Mouse (Mus musculus): ENCODE data around the gene Gosr2. TPM values are rescaled to one million over a fixed set of nuclear protein-coding genes. Genes with fewer than 3 reads are reported as not detected.

The Gosr2 gene
- polyA plus RNA-seq, 1 experiment from 2014 or later, result 103 TPM

GRCm38 (mm10) chr11:103636261-103636660 lies 61.4 kb downstream of the Gosr2 start:
- WGBS, result 75% methylated on average over 6 of the region's 6 CpGs
- H3K27ac ChIP-seq, result no peak overlapping the region
- no peaks in the 10 kb centered on the region for H3K9me3 ChIP-seq
- H3K4me1 ChIP-seq, result no peaks in the 10 kb centered on the region
- no peaks in the 10 kb centered on the region for H3K36me3 ChIP-seq
- H3K9ac ChIP-seq, result no peak overlapping the region
- ATAC-seq (ENCODE audit: low FRiP score, low read depth), result no peak
- no peak overlapping the region for H3K4me2 ChIP-seq (replicated peaks)
- peaks cover 24% of the 10 kb centered on the region for H3K27me3 ChIP-seq
- H3K4me3 ChIP-seq, result no peak overlapping the region

GRCm38 (mm10) chr11:103635481-103635880 lies 62.2 kb downstream of the Gosr2 start:
- Histone ChIP-seq H3K4me2 (replicated peaks) (no peak overlapping the region), H3K9ac (no peak overlapping the region), H3K36me3 (no peaks in the 10 kb centered on the region), H3K4me3 (no peak overlapping the region), H3K4me1 (no peaks in the 10 kb centered on the region), H3K9me3 (no peaks in the 10 kb centered on the region), H3K27ac (no peak overlapping the region), H3K27me3 (peaks cover 22% of the 10 kb centered on the region)
- 82% methylated on average over 3 of the region's 3 CpGs for WGBS
- no peak for ATAC-seq (ENCODE audit: low FRiP score, low read depth)

- no peak for ATAC-seq (ENCODE audit: low FRiP score, low read depth)
- no peaks in the 10 kb centered on the region for H3K36me3 ChIP-seq
- no peak overlapping the region for H3K9ac ChIP-seq
- 86% methylated on average over 7 of the region's 7 CpGs for WGBS
- no peak overlapping the region for H3K4me2 ChIP-seq (replicated peaks)
- no peaks in the 10 kb centered on the region for H3K4me1 ChIP-seq
- H3K9me3 ChIP-seq, result no peaks in the 10 kb centered on the region
- H3K4me3 ChIP-seq, result no peak overlapping the region
- peaks cover 15% of the 10 kb centered on the region for H3K27me3 ChIP-seq
- H3K27ac ChIP-seq, result no peak overlapping the region
Observed at GRCm38 (mm10) chr11:103634806-103635205, 62.9 kb downstream of the Gosr2 start.

GRCm38 (mm10) chr11:103627453-103627852 lies 70.2 kb downstream of the Gosr2 start:
- no peaks in the 10 kb centered on the region for H3K4me1 ChIP-seq
- H3K9me3 ChIP-seq, result no peaks in the 10 kb centered on the region
- no peaks in the 10 kb centered on the region for H3K36me3 ChIP-seq
- 86% methylated on average over 23 of the region's 23 CpGs for WGBS
- no peak overlapping the region for H3K9ac ChIP-seq
- H3K4me3 ChIP-seq, result no peak overlapping the region
- no peak overlapping the region for H3K4me2 ChIP-seq (replicated peaks)
- H3K27ac ChIP-seq, result no peak overlapping the region
- ATAC-seq (ENCODE audit: low FRiP score, low read depth), result no peak
- H3K27me3 ChIP-seq, result no peaks in the 10 kb centered on the region

Other genes starting within 250 kb of the Gosr2 start
- gene Lrrc37a, start 193.3 kb downstream of the Gosr2 start, polyA plus RNA-seq (2015; fragmentation: Nextera tagmentation; extraction: Ambion mirVana), result not detected in 2 replicates
- not detected in 2 replicates for gene Gm884, start 76.8 kb downstream of the Gosr2 start, polyA plus RNA-seq (2015; fragmentation: Nextera tagmentation; extraction: Ambion mirVana)
- not detected in 2 replicates for gene Lyzl6, start 59.0 kb downstream of the Gosr2 start, polyA plus RNA-seq (2015; fragmentation: Nextera tagmentation; extraction: Ambion mirVana)
- 0.14 TPM in 1 of 2 replicates, not detected in the other for gene Rprml, start 48.3 kb downstream of the Gosr2 start, polyA plus RNA-seq (2015; fragmentation: Nextera tagmentation; extraction: Ambion mirVana)
- gene Wnt9b, start 51.9 kb upstream of the Gosr2 start, polyA plus RNA-seq (2015; fragmentation: Nextera tagmentation; extraction: Ambion mirVana), result 0.83 and 1.1 TPM in 2 replicates
- 12.4 and 14.1 TPM in 2 replicates for gene Wnt3, start 76.3 kb upstream of the Gosr2 start, polyA plus RNA-seq (2015; fragmentation: Nextera tagmentation; extraction: Ambion mirVana)

Measured in limb, embryonic 13.5 days (tissue).